Mouse (Mus musculus): ENCODE results near the gene 2810021J22Rik.
"Not testable (repeated sequence)": the region's sequence is repeated elsewhere in the genome, so short reads cannot be mapped to it uniquely, and the experiment has no call there.

2810021J22Rik gene

GRCm38 (mm10) chr11:58867039-58867953, at the start of gene 2810021J22Rik:
Gene 2810021J22Rik, plus strand, starts transcription at chr11:58867216.
- no peak for DNase-seq (ENCODE audit: extremely low read depth, low read depth, low spot score)

GRCm38 (mm10) chr11:58828937-58829336, 38.1 kb upstream of the 2810021J22Rik start, which contains the start of gene Olfr312:
Gene Olfr312, plus strand, starts transcription at chr11:58829237.
- not testable (repeated sequence) for DNase-seq (ENCODE audit: extremely low read depth, low read depth, low spot score)

GRCm38 (mm10) chr11:58829764-58830163, 37.3 kb upstream of the 2810021J22Rik start:
- no peak for DNase-seq (ENCODE audit: extremely low read depth, low read depth, low spot score)

GRCm38 (mm10) chr11:58832541-58832940, 34.5 kb upstream of the 2810021J22Rik start:
- DNase-seq (ENCODE audit: extremely low read depth, low read depth, low spot score), result not testable (repeated sequence)

- DNase-seq (ENCODE audit: extremely low read depth, low read depth, low spot score), result not testable (repeated sequence)
These were observed 28.1 kb upstream of the 2810021J22Rik start, which contains the start of gene Olfr311 for GRCm38 (mm10) chr11:58838951-58839350. Gene Olfr311, plus strand, starts transcription at chr11:58839251.

- DNase-seq (ENCODE audit: extremely low read depth, low read depth, low spot score), result peak; percentile 83
These were observed 20.0 kb upstream of the 2810021J22Rik start, which contains the start of gene Gm12258 for GRCm38 (mm10) chr11:58846919-58847461. Gene Gm12258, plus strand, starts transcription at chr11:58847158.

DNA sequence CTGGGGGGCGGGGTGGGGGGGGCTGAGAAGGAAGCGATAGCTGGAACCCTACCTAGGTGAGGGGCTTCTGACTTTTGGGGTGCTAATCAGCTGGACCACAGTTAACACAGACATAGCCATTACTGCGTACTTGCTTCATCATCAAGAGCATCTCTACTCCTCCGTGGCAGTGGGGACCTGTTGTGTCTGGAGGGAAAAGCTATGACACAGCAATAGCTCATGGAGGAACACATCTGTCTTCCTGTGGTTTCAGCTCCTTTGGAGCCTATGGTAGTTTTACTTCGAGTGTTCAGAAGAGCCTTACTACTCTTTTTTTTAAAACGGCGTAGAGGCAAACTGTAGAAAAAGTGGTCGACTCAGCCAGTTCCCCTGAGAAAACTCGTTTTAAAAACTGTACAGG, 19.4 kb upstream of the 2810021J22Rik start:
- DNase-seq (ENCODE audit: extremely low read depth, low read depth, low spot score), result no peak

DNA sequence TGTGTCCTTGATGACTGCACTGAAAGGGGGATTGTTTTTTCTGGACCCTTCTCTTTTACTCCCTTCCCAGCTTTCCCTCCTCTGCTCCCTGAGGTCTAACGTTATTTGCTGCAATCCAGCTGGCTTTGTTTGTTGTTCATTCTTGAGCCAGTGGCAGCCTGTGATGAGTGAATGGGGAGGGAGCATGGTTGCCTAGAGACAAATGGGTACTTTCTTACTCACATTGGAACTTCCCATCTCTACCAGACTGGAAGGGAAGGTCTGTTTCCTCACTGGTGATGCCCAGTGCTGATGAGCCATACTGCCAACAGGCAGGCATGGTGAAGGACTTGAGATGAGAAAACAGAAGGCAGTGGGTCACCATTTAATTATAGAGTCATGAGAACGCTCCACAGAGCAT, 17.3 kb upstream of the 2810021J22Rik start:
- DNase-seq (ENCODE audit: extremely low read depth, low read depth, low spot score), result no peak

- DNase-seq (ENCODE audit: extremely low read depth, low read depth, low spot score), result no peak
These were observed 6.3 kb upstream of the 2810021J22Rik start for GRCm38 (mm10) chr11:58860744-58861143.

DNA sequence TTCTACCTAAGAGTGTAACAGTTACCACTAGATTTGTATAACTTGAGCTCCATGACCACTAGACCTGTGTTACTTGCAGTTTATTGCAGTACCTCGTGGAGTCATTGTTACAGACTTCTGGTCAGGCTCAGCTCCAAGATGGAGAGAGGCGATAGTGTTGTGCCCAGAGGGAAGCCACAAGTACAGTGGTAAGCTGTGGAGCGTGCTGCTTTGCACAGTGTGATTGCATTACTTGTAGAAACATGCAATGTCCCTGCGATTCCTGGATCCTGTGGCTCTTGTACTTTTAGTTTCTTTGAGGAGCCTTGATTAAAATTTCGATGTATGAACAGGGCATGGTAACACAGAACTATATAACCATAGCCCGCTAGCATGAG, 926 bp downstream of the 2810021J22Rik start:
- DNase-seq (ENCODE audit: extremely low read depth, low read depth, low spot score), result peak; percentile 63

GRCm38 (mm10) chr11:58870961-58871360, 3.9 kb downstream of the 2810021J22Rik start:
- DNase-seq (ENCODE audit: extremely low read depth, low read depth, low spot score), result no peak

- DNase-seq (ENCODE audit: extremely low read depth, low read depth, low spot score), result no peak
These were observed 16.7 kb downstream of the 2810021J22Rik start for GRCm38 (mm10) chr11:58883756-58884155.

DNA sequence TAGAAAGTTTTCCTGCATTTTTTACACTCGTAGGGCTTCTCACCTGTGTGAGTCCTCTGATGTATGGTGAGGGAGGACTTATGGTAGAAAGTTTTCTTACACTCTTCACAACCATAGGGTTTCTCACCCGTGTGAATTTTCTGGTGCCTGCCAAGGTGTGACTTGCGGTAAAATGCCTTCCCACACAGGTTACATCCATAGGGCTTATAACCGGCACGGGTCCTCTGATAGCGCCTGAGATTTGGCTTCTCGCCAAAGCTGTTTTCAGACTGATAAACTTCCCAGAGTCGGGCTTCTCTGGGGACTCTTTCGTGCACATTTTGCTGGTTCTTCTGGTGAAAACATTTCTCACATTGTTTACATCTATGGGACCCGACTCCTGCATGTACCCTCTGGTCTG, 23.5 kb downstream of the 2810021J22Rik start:
- no peak for DNase-seq (ENCODE audit: extremely low read depth, low read depth, low spot score)

DNA sequence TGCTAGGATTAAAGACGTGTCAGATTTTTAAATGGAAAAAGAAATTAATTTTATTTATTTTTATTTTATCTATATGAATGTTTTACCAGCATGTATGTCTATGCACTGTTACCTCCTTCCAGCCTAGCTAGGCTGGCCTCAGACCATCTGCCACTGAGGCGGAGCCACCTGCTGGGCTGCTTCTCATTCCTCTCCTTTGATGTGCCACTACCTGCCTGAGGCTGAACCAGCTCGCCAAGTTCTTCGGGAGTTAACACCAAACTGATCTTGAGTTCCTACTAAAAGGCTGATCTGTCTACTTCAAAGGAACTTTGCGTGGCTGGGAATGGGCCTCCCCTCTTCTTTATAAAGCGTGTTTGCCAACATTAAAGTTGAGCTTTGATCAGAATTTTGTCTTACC, 27.4 kb downstream of the 2810021J22Rik start:
- no peak for DNase-seq (ENCODE audit: extremely low read depth, low read depth, low spot score)

GRCm38 (mm10) chr11:58897485-58897884, 30.5 kb downstream of the 2810021J22Rik start:
- no peak for DNase-seq (ENCODE audit: extremely low read depth, low read depth, low spot score)

GRCm38 (mm10) chr11:58901080-58901479, 34.1 kb downstream of the 2810021J22Rik start:
- DNase-seq (ENCODE audit: extremely low read depth, low read depth, low spot score), result no peak

DNA sequence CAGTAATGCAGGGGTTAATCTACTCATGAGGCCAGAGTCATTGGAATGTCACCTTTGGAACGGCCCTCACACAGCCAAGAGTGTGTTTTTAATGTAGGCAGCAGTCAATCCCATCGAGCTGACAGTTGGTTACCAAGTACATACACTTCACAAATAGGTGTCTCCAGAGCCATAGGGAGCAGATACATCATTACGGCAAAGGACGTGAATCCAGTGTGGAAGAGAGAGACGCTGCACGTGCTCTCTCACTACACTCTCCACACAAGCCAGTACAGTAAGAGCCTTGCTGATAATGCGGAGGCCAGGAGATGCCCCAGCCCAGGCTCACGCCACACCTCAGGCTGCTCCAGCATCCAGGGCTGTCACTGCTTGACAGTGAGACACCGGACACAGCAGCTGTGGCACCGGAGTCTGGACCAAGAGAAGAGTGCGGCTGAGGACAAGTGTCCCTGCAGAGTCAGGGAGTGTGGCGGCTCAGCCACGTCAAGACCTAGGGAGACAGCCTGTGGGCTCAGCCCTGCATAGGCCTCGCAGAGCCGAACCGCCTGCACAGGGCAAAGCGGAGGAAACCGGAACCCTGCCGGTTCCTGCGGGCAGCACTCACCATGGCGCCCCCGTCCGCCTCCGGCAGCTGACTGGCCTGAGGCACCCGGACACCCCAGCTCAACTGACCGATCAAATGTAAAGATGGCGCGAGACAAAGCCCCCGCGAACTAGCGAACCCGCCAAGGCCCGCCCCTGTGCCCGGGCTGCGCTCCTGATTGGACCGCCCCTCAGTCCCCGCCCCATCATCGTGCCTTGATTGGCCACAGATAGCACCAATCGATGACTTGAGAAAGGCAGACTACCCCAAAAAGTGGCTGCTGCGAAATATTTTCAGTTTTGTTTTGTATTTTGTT, 36.7 kb downstream of the 2810021J22Rik start, which contains the start of gene Zfp39:
Gene Zfp39 (minus strand): TSS at position 715 of the 899 bp plus-strand sequence.
- no peak for DNase-seq (ENCODE audit: extremely low read depth, low read depth, low spot score)

DNA sequence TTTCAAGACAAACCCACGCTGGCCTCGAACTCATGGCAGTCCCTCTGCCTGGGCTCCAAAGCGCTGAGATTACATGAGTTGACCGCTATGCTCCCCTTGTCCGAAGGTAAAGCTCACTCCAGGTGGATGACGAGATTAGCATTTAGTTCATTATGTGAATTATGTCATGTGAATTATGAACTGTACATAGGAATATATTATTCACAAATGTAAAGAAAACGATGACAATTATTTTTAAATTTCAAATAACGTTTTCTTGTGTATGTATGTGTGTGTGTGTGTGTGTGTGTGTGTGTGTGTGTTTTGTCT, 37.3 kb downstream of the 2810021J22Rik start:
- no peak for DNase-seq (ENCODE audit: extremely low read depth, low read depth, low spot score)

DNA sequence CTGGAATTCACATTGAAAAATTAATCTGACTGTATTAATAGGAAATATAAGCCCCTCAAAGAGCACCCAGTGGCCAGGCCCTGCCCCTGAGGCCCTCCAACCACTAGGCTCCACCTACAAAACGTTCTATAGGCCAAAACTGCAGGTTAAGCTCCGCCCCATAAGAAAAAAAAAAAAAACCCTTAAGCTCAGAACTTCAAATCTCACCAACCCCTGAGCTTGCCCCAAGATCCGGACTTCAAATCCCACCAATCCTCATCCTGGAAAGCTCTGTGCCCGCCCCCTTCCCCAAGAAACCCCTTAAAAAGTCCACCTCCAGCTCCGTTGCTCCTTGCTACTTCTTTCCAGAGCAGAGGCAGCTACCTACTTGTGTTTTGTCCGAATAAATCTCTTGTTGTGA, 37.8 kb downstream of the 2810021J22Rik start:
- no peak for DNase-seq (ENCODE audit: extremely low read depth, low read depth, low spot score)

DNA sequence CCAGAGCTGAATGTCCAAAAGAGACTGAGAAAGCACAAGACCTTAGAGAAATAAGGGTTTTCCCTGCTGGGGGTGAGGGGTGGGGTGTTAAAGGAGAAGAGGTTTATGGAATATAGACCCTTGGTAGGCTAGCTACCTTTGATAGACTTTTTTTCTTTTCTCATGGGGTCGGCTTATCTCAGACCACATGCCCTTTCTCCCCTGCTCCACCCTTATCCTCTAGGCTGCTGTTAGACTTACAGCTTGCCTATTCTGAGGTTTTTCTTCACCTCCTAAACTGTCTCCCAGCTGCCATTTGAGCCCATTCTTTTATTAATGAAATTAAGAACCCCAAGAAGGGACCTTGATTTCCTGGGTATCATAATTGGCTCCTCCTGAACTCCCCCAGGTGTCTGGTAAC, 46.8 kb downstream of the 2810021J22Rik start:
- DNase-seq (ENCODE audit: extremely low read depth, low read depth, low spot score), result no peak

DNA sequence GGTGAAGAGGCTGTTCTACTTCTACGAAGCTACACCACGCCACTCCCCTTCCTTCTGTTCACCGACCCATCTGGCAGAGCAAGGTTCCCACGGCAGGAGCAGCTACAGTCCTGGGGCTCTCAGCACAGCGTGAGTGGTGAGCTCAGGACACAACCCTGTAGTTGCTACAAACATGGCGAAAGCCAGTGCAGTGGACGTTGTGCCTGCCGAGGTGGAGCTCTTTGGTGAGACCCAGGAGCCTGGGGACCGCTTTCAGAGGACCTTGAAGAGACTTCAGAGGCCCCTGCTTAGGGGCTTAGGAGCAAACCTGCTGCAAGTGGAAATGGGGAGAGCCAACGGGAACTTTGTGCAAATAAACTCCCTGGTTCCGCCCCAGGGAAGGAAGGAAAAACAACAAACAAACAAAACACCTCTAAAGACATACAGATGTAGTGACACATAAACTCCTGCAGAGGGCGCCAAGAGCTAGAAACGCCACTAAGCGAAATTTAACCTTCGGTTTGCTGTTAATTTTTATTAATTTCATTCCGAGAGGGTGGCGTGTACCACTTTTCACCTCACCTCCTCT, 47.5 kb downstream of the 2810021J22Rik start:
- DNase-seq (ENCODE audit: extremely low read depth, low read depth, low spot score), result no peak
